Mouse (Mus musculus) erythroblast, embryonic 14.5 days (primary cell): Measurements from ENCODE around the gene Npcd.

Source experiments
- GATA1 ChIP-seq: IDR thresholded peaks from 2 replicates; pipeline ENCODE4 v1.6.1; 2012; ENCODE audit warnings: low read length, inconsistent platforms, mixed read lengths
- TAL1 ChIP-seq: IDR thresholded peaks from 3 replicates; pipeline ENCODE4 v1.6.1; 2012; ENCODE audit warnings: low read length, inconsistent platforms, mixed read lengths

DNA sequence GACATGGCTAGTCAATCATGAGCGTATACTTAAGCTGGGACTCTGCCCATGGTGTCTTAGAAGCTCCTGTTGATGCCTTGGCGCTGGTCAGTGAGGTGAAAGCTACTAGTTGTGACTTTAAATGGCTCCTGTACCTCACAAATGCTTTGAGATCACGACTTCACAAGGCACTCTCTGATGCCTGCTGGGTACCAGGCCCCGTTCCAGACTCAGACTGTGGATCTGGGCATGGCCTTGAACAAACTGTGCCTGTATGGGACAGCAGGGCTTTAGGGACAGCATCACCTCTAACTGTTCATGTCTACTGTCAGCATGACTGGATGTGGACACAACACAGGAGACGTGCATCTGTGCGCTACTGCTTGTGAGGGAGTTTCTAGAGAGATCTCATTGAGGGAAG lies 43.1 kb downstream of the Npcd start:
- TF ChIP-seq GATA1 (no peak), TAL1 (no peak)
